Mouse (Mus musculus) lung, adult 10 weeks (tissue): ENCODE results near the gene Abcg2. TPM values are rescaled to one million over a fixed set of nuclear protein-coding genes. Genes with fewer than 3 reads are reported as not detected.

Experiments used
- polyA plus RNA-seq: library from polyadenylated mRNA; stranded (reverse); fragments of 350-450 nt; fragmentation: Illumina TruSeq; extraction: RNeasy Lipid Tissue Mini Kit (QIAGEN cat#74804); gene quantifications from one replicate; pipeline ENCODE4 v1.2.3, GENCODE M21; 2014; ENCODE audit warnings: low read depth, low replicate concordance; ENCODE audit not compliant: insufficient read depth

The Abcg2 gene
- 17.0 TPM for polyA plus RNA-seq

GRCm38 (mm10) chr6:58584223-58584622 lies at the start of gene Abcg2:
Abcg2 (plus strand) TSS chr6:58584523.

Other genes starting within 250 kb of the Abcg2 start
- not detected for gene Vmn1r30, start 141.1 kb upstream of the Abcg2 start, polyA plus RNA-seq
- gene Vmn1r31, start 109.2 kb upstream of the Abcg2 start, polyA plus RNA-seq: not detected
- 3.9 TPM for gene Herc3, start 246.9 kb downstream of the Abcg2 start, polyA plus RNA-seq